Mouse (Mus musculus): ENCODE results near the gene Poll.
A peak's percentile ranks its signal among the peaks of the same experiment; 100 is the strongest.

DNA sequence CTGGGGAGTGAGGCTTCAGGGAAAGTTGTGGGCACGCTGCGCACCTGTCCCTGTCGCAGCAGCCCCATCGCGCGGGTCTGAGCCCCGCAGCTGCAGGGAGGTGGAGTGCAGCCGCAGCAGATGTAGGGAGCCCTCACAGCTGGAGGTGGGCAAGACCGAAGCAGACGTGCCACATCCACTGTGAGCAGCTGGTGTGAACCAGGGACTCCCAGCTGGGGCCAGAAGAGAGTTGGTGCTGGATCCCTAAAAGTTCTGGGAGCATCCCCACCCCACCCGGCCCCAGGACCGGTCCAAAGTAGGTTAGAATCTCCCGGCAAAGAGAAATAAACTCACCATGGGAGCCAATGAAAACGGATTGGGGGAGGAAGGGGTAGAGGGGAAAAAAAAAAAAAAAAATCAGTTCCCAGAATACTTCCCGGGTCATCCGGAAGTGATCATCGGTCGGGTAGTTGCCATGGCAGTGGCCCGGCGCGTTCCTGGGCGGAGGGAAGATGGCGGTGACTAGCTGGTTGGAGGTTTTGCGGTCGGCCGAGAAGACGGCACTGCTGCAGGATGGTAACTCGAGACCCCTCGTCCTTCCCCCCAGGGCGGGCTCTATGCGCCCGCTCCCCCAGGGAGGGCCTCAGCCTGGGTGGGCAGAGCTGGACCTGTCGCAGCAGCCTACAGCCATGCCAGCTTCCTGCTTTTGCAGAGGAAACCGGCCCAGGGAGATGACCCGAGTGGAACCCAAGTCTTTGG is at the start of gene Poll, which contains the start of gene Gm17018:
- TF ChIP-seq POLR2A (IDR thresholded peaks at IDR 0.05; ENCODE audit: insufficient read length, low read depth) (peak; percentile 49), MAX (IDR thresholded peaks at IDR 0.05; ENCODE audit: low read depth) (no peak), TCF12 (IDR thresholded peaks at IDR 0.05; ENCODE audit: insufficient read depth, poor library complexity, severe bottlenecking) (no peak)
